Mouse (Mus musculus) CH12.LX (cell line): ENCODE data around the gene Tada2a. TPM values are rescaled to one million over a fixed set of nuclear protein-coding genes. Genes with fewer than 3 reads are reported as not detected.
A peak's percentile ranks its signal among the peaks of the same experiment; 100 is the strongest.

Source experiments
- DNase-seq: peaks from one replicate; pipeline ENCODE4 v3.0.0-alpha.2; 2013; ENCODE audit errors: extremely low read depth
- H3K27ac ChIP-seq: 2 replicates; pipeline ENCODE4 v1.5.1; 2012; ENCODE audit warnings: low read depth, mild to moderate bottlenecking, control low read depth, moderate library complexity; ENCODE audit not compliant: insufficient read depth
- H3K27me3 ChIP-seq: replicated peaks from 2 replicates; pipeline ENCODE3; 2012; ENCODE audit warnings: inconsistent platforms
- H3K36me3 ChIP-seq, 2 experiments: replicated peaks in 1 of 2; 2 replicates each; pipeline versions ENCODE3 to v1.6.1; 2012; ENCODE audit warnings: inconsistent platforms in 1 of 2, low read length in 1 of 2, mild to moderate bottlenecking in 1 of 2, mixed read lengths in 1 of 2, moderate library complexity in 1 of 2; ENCODE audit not compliant: control insufficient read depth in 1 of 2, insufficient read depth in 1 of 2
- H3K4me1 ChIP-seq, 2 experiments: 2 replicates each; pipeline ENCODE4 v1.6.1; 2012; ENCODE audit warnings: inconsistent platforms in 1 of 2, moderate library complexity in 1 of 2; ENCODE audit not compliant: insufficient read depth in 2 of 2, control insufficient read depth in 1 of 2
- H3K4me2 ChIP-seq: 2 replicates; pipeline ENCODE4 v1.6.1; 2012; ENCODE audit warnings: low read depth, mild to moderate bottlenecking, control low read depth; ENCODE audit not compliant: poor library complexity, insufficient read depth, severe bottlenecking
- H3K4me3 ChIP-seq, 3 experiments: fragments of 150-350 bp in 1 of 3; sonication (generic) in 1 of 3; replicated peaks in 1 of 3; 2 replicates each; pipeline versions ENCODE3 to v1.5.1; 2011 to 2012; ENCODE audit warnings: low read depth in 2 of 3, low read length in 2 of 3, mild to moderate bottlenecking in 2 of 3, moderate library complexity in 2 of 3, control low read depth in 1 of 3, improper control_type of control experiment in 1 of 3, inconsistent platforms in 1 of 3, mixed read lengths in 1 of 3; ENCODE audit not compliant: poor library complexity in 1 of 3
- H3K79me2 ChIP-seq: replicated peaks from 2 replicates; pipeline ENCODE4 v1.6.1; 2012; ENCODE audit warnings: mild to moderate bottlenecking, moderate library complexity; ENCODE audit not compliant: control insufficient read depth, poor library complexity, insufficient read depth, severe bottlenecking; ENCODE audit errors: extremely low read depth
- H3K9ac ChIP-seq: 2 replicates; pipeline ENCODE4 v1.6.1; 2012; ENCODE audit warnings: low read depth, mild to moderate bottlenecking, control low read depth, moderate library complexity; ENCODE audit not compliant: insufficient read depth
- H3K9me3 ChIP-seq: replicated peaks from 2 replicates; pipeline ENCODE3; 2012; ENCODE audit warnings: low read length, inconsistent platforms, mixed read lengths
- CHD1 ChIP-seq: IDR thresholded peaks from 2 replicates; pipeline ENCODE4 v1.6.1; 2012; ENCODE audit warnings: low read depth, low read length, improper control_type of control experiment, inconsistent platforms
- CTCF ChIP-seq, 2 experiments: IDR thresholded peaks in 1 of 2; conservative IDR thresholded peaks in 1 of 2; 2 replicates each; pipeline ENCODE4 v1.5.1; 2011 to 2012; ENCODE audit warnings: low read depth in 2 of 2, low read length in 2 of 2, improper control_type of control experiment in 1 of 2, inconsistent platforms in 1 of 2, mild to moderate bottlenecking in 1 of 2, moderate library complexity in 1 of 2
- E2F4 ChIP-seq: IDR thresholded peaks from 2 replicates; pipeline ENCODE4 v1.6.1; 2011; ENCODE audit warnings: low read depth, low read length, improper control_type of control experiment; ENCODE audit not compliant: insufficient replicate concordance
- EP300 ChIP-seq: IDR thresholded peaks from 2 replicates; pipeline ENCODE4 v1.6.1; 2011; ENCODE audit warnings: low read length, improper control_type of control experiment
- GABPA ChIP-seq: IDR thresholded peaks from 2 replicates; pipeline ENCODE4 v1.6.1; 2012; ENCODE audit warnings: low read depth, low read length, improper control_type of control experiment, inconsistent platforms; ENCODE audit not compliant: insufficient replicate concordance
- HCFC1 ChIP-seq: IDR thresholded peaks from 2 replicates; pipeline ENCODE4 v1.6.1; 2012; ENCODE audit warnings: low read depth, mild to moderate bottlenecking, inconsistent platforms, low read length, improper control_type of control experiment
- IRF4 ChIP-seq: IDR thresholded peaks from 2 replicates; pipeline ENCODE4 v1.6.1; 2014; ENCODE audit warnings: low read depth, mild to moderate bottlenecking, inconsistent platforms, low read length, improper control_type of control experiment
- JUN ChIP-seq: IDR thresholded peaks from 2 replicates; pipeline ENCODE4 v1.6.1; 2011; ENCODE audit warnings: low read depth, mild to moderate bottlenecking, low read length, improper control_type of control experiment, moderate library complexity; ENCODE audit not compliant: insufficient read depth
- KAT2A ChIP-seq: IDR thresholded peaks from 2 replicates; pipeline ENCODE4 v1.6.1; 2012; ENCODE audit warnings: low read length, improper control_type of control experiment, inconsistent platforms; ENCODE audit not compliant: insufficient replicate concordance
- MAFK ChIP-seq: IDR thresholded peaks from 2 replicates; pipeline ENCODE4 v1.6.1; 2011; ENCODE audit warnings: low read length, improper control_type of control experiment; ENCODE audit not compliant: insufficient replicate concordance
- MAZ ChIP-seq: IDR thresholded peaks from 2 replicates; pipeline ENCODE4 v1.6.1; 2012; ENCODE audit warnings: low read depth, mild to moderate bottlenecking, inconsistent platforms, low read length, improper control_type of control experiment, moderate library complexity
- MEF2A ChIP-seq: IDR thresholded peaks from 2 replicates; pipeline ENCODE4 v1.6.1; 2014; ENCODE audit warnings: low read depth, mild to moderate bottlenecking, inconsistent platforms, low read length, improper control_type of control experiment, borderline replicate concordance
- MXI1 ChIP-seq: IDR thresholded peaks from 2 replicates; pipeline ENCODE4 v1.6.1; 2011; ENCODE audit warnings: mild to moderate bottlenecking, low read depth, low read length, improper control_type of control experiment
- MYC ChIP-seq: IDR thresholded peaks from 2 replicates; pipeline ENCODE4 v1.6.1; 2011; ENCODE audit warnings: low read depth, mild to moderate bottlenecking, improper control_type of control experiment, low read length
- PAX5 ChIP-seq: IDR thresholded peaks from 2 replicates; pipeline ENCODE4 v1.6.1; 2012; ENCODE audit warnings: low read length, inconsistent platforms, mixed read lengths
- POLR2AphosphoS2 ChIP-seq: IDR thresholded peaks from 2 replicates; pipeline ENCODE4 v1.6.1; 2011; ENCODE audit warnings: low read depth, low read length, improper control_type of control experiment
- RAD21 ChIP-seq: IDR thresholded peaks from 2 replicates; pipeline ENCODE4 v1.6.1; 2011; ENCODE audit warnings: low read depth, mild to moderate bottlenecking, low read length, improper control_type of control experiment, moderate library complexity
- SIN3A ChIP-seq: IDR thresholded peaks from 2 replicates; pipeline ENCODE4 v1.6.1; 2012; ENCODE audit warnings: low read length, improper control_type of control experiment, inconsistent platforms
- SMC3 ChIP-seq: IDR thresholded peaks from 2 replicates; pipeline ENCODE4 v1.6.1; 2011; ENCODE audit warnings: low read depth, low read length, improper control_type of control experiment
- TBP ChIP-seq: conservative IDR thresholded peaks from 2 replicates; pipeline ENCODE4 v1.6.1; 2011; ENCODE audit warnings: low read depth, low read length, improper control_type of control experiment
- TCF12 ChIP-seq: IDR thresholded peaks from 2 replicates; pipeline ENCODE4 v1.6.1; 2014; ENCODE audit warnings: low read depth, mild to moderate bottlenecking, inconsistent platforms, low read length, improper control_type of control experiment
- ZC3H11A ChIP-seq: IDR thresholded peaks from 2 replicates; pipeline ENCODE4 v1.6.1; 2012; ENCODE audit warnings: low read depth, mild to moderate bottlenecking, inconsistent platforms, low read length, improper control_type of control experiment
- dilution Hi-C: fragments of 300-500 bp; cut with MboI; formaldehyde crosslinking; loops from 2 replicates; pipeline ENCODE4 v1.14.3; 2020; ENCODE audit warnings: low sequenced_read_pairs; ENCODE audit not compliant: extremely low pct_unique_long_range_greater_than_20kb, extremely low pct_ligation_motif_present
- in situ Hi-C: fragments of 300-500 bp; cut with MboI; formaldehyde crosslinking; loops from 3 replicates; pipeline ENCODE4 v1.14.3; 2019; ENCODE audit warnings: low sequenced_read_pairs, low pct_ligation_motif_present, low pct_unique_long_range_greater_than_20kb, mixed read lengths
- polyA plus RNA-seq: library from polyadenylated mRNA; unstranded; fragments of >175 nt; gene quantifications from 2 replicates; pipeline ENCODE4 v1.2.1, GENCODE M21; 2012; ENCODE audit warnings: low read depth; ENCODE audit not compliant: insufficient read length
- total RNA-seq, 2 experiments: library from RNA; depleted of rRNA; stranded (reverse); fragments of 300-350 nt in 1 of 2; fragments of >200 nt in 1 of 2; gene quantifications; 2 replicates each; pipeline ENCODE4 v1.2.3; 2012 to 2014

Tada2a gene
- total and polyA plus RNA-seq, 3 experiments: 34.1 to 66.1 (median 37.5) TPM

DNA sequence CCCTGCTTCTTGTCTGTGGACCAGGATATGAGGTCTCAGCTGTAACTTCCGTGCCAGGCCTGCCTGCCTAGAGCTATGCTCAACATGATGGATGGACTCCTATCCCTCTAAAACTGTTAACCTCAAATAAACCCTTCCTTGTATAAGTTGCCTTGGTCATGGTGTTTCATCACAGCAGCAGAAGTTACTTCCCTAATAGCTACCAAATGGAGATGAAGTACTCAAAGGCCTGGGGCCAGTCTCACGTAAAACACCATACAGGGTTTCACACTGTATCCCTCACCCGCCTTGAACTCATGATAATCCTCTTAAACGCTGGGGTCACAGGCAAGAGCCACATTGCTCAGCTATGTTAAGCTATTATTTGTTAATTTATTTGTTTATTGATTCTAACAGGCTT lies 12.0 kb downstream of the Tada2a start:
- H3K27ac ChIP-seq: no peak overlapping the region
- no peak overlapping the region for H3K4me3 ChIP-seq
- DNase-seq: no peak
- no peaks in the 10 kb centered on the region for H3K9me3 ChIP-seq
- no peaks in the 10 kb centered on the region for H3K4me1 ChIP-seq
- in situ Hi-C loops (no loop called here), dilution Hi-C loops (no loop called here)
- peaks cover 53 to 93% of the 10 kb centered on the region in 2 experiments for H3K36me3 ChIP-seq
- no peaks in the 10 kb centered on the region for H3K27me3 ChIP-seq
- H3K4me2 ChIP-seq: no peak overlapping the region
- H3K79me2 ChIP-seq: no peaks in the 10 kb centered on the region
- H3K9ac ChIP-seq: no peak overlapping the region
- no peak for TF ChIP-seq MAZ
- TF ChIP-seq GABPA: no peak
- no peak for TF ChIP-seq POLR2AphosphoS2
- TF ChIP-seq EP300: no peak
- TF ChIP-seq JUN: no peak
- no peak for TF ChIP-seq MXI1
- TF ChIP-seq SIN3A: no peak

DNA sequence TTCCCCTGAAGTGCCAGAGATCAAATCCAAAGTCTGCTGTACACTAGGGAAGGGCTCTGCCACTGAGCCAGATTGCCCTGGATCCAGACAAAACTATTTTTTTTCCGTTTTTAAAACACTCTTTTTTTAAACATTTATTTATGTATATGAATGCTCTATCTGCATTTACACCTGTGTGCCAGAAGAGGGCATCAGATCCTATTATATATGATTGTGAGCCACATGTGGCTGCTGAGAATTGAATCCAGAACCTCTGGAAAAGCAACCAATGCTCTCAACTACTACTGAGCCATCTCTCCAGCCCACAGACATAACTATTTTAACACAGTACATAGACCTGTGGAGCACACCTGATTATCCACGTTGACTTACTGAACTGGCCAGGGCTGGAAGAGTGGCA lies 13.2 kb downstream of the Tada2a start:
- in situ Hi-C loops: no loop called here
- no peak overlapping the region for H3K27ac ChIP-seq
- no peak overlapping the region for H3K9ac ChIP-seq
- no peak for TF ChIP-seq POLR2AphosphoS2
- no peak for TF ChIP-seq KAT2A
- TF ChIP-seq ZC3H11A: no peak
- no peak for TF ChIP-seq CHD1
- TF ChIP-seq MEF2A: no peak
- no peak for TF ChIP-seq JUN
- no peak for TF ChIP-seq MXI1
- TF ChIP-seq TBP: no peak
- peak; percentile 27 for TF ChIP-seq SMC3
- no peak for TF ChIP-seq TCF12
- TF ChIP-seq EP300: no peak
- no peak for TF ChIP-seq PAX5
- TF ChIP-seq MYC: peak; percentile 51; the same call in 1 of the 2 replicates
- peak; percentile 38 for TF ChIP-seq RAD21
- TF ChIP-seq HCFC1: no peak
- TF ChIP-seq E2F4: no peak
- TF ChIP-seq IRF4: no peak
- TF ChIP-seq CTCF (conservative IDR thresholded peaks at IDR 0.05 in 1 of 2, IDR thresholded peaks at IDR 0.05 in 1 of 2; ENCODE audit: low read depth in 2 of 2, low read length in 2 of 2): peak; percentile 53 to 62
- no peak for TF ChIP-seq MAFK
- TF ChIP-seq, all 38 proteins: peak for 4
- dilution Hi-C loops: no loop called here
- Histone ChIP-seq H3K79me2 (no peaks in the 10 kb centered on the region), H3K4me2 (no peak overlapping the region), H3K4me3 (no peak overlapping the region), H3K4me1 (no peaks in the 10 kb centered on the region), H3K9me3 (no peaks in the 10 kb centered on the region), H3K27me3 (no peaks in the 10 kb centered on the region), H3K36me3 (peaks cover 46 to 91% of the 10 kb centered on the region in 2 experiments)
- DNase-seq: peak; percentile 17
